Mouse (Mus musculus): ENCODE results near the gene Ccr4. TPM values are rescaled to one million over a fixed set of nuclear protein-coding genes. Genes with fewer than 3 reads are reported as not detected.

Ccr4 gene
- polyA plus RNA-seq, 1 experiment: 88.6 TPM

- TF ChIP-seq POLR2A (IDR thresholded peaks at IDR 0.05; ENCODE audit: control insufficient read depth, extremely low read depth, insufficient read depth, low read length, poor library complexity) (no peak), CTCF (IDR thresholded peaks at IDR 0.05; ENCODE audit: borderline replicate concordance, control insufficient read depth, extremely low read depth, insufficient read depth, low read length, poor library complexity) (no peak)
- Histone ChIP-seq H3K27ac (ENCODE audit: control insufficient read depth, insufficient read depth, low read length) (peak overlapping the region; percentile 95), H3K4me1 (replicated peaks; ENCODE audit: control insufficient read depth, insufficient read depth, low read length) (peaks cover 72% of the 10 kb centered on the region), H3K36me3 (ENCODE audit: control insufficient read depth, insufficient read depth, low read length) (no peaks in the 10 kb centered on the region), H3K4me3 (ENCODE audit: control insufficient read depth, insufficient read depth, low read length) (no peak overlapping the region), H3K27me3 (ENCODE audit: control insufficient read depth, insufficient read depth, low read length) (no peaks in the 10 kb centered on the region)
- no peak for DNase-seq
- 34% methylated on average over 9 of the region's 9 CpGs for WGBS
Observed at GRCm38 (mm10) chr9:114442893-114443292, 61.8 kb downstream of the Ccr4 start.

GRCm38 (mm10) chr9:114442225-114442624, 62.5 kb downstream of the Ccr4 start:
- no peak for DNase-seq
- Histone ChIP-seq H3K4me1 (replicated peaks; ENCODE audit: control insufficient read depth, insufficient read depth, low read length) (peaks cover 67% of the 10 kb centered on the region), H3K27me3 (ENCODE audit: control insufficient read depth, insufficient read depth, low read length) (no peaks in the 10 kb centered on the region), H3K36me3 (ENCODE audit: control insufficient read depth, insufficient read depth, low read length) (no peaks in the 10 kb centered on the region), H3K4me3 (ENCODE audit: control insufficient read depth, insufficient read depth, low read length) (no peak overlapping the region), H3K27ac (ENCODE audit: control insufficient read depth, insufficient read depth, low read length) (peak overlapping the region; percentile 95)
- 93% methylated on average over 9 of the region's 9 CpGs for WGBS
- TF ChIP-seq POLR2A (IDR thresholded peaks at IDR 0.05; ENCODE audit: control insufficient read depth, extremely low read depth, insufficient read depth, low read length, poor library complexity) (no peak), CTCF (IDR thresholded peaks at IDR 0.05; ENCODE audit: borderline replicate concordance, control insufficient read depth, extremely low read depth, insufficient read depth, low read length, poor library complexity) (no peak)

GRCm38 (mm10) chr9:114440548-114440947, 64.2 kb downstream of the Ccr4 start:
- Histone ChIP-seq H3K27me3 (ENCODE audit: control insufficient read depth, insufficient read depth, low read length) (no peaks in the 10 kb centered on the region), H3K4me1 (replicated peaks; ENCODE audit: control insufficient read depth, insufficient read depth, low read length) (peaks cover 55% of the 10 kb centered on the region), H3K4me3 (ENCODE audit: control insufficient read depth, insufficient read depth, low read length) (no peak overlapping the region), H3K36me3 (ENCODE audit: control insufficient read depth, insufficient read depth, low read length) (no peaks in the 10 kb centered on the region), H3K27ac (ENCODE audit: control insufficient read depth, insufficient read depth, low read length) (peak overlapping the region; percentile 59)
- peak; percentile 65 for DNase-seq
- 26% methylated on average over 10 of the region's 10 CpGs for WGBS
- no peak for TF ChIP-seq CTCF (IDR thresholded peaks at IDR 0.05; ENCODE audit: borderline replicate concordance, control insufficient read depth, extremely low read depth, insufficient read depth, low read length, poor library complexity)
- no peak for TF ChIP-seq POLR2A (IDR thresholded peaks at IDR 0.05; ENCODE audit: control insufficient read depth, extremely low read depth, insufficient read depth, low read length, poor library complexity)

Other genes with a start within 250 kb of the Ccr4 start
- gene Bcl2a1c, start 174.8 kb downstream of the Ccr4 start, polyA plus RNA-seq (2012; rRNA removed): not detected in 2 replicates
- 33.8 and 34.0 TPM in 2 replicates for gene Crtap, start 114.2 kb downstream of the Ccr4 start, polyA plus RNA-seq (2012; rRNA removed)
- gene Glb1, start 103.8 kb downstream of the Ccr4 start, polyA plus RNA-seq (2012; rRNA removed): 55.3 and 59.5 TPM in 2 replicates
- gene Tmppe, start 103.8 kb downstream of the Ccr4 start, polyA plus RNA-seq (2012; rRNA removed): 23.8 and 25.4 TPM in 2 replicates
- not detected in 2 replicates for gene C130032M10Rik, start 10.8 kb upstream of the Ccr4 start, polyA plus RNA-seq (2012; rRNA removed)
- 0.03 TPM in 1 of 2 replicates, not detected in the other for gene Trim71, start 59.5 kb upstream of the Ccr4 start, polyA plus RNA-seq (2012; rRNA removed)
- gene Cnot10, start 135.3 kb upstream of the Ccr4 start, polyA plus RNA-seq (2012; rRNA removed): 42.6 and 45.2 TPM in 2 replicates
- 20.8 and 23.5 TPM in 2 replicates for gene Dync1li1, start 183.9 kb upstream of the Ccr4 start, polyA plus RNA-seq (2012; rRNA removed)
- gene Cmtm6, start 226.2 kb upstream of the Ccr4 start, polyA plus RNA-seq (2012; rRNA removed): 72.4 and 76.2 TPM in 2 replicates